Mouse (Mus musculus) small intestine, adult 2 months (tissue): ENCODE measurements around the gene Gad1.

ENCODE experiments used
- CTCF ChIP-seq: fragments of 200-500 bp; IDR thresholded peaks from 2 replicates; pipeline ENCODE4 v1.5.1; 2012; ENCODE audit warnings: low read depth, mild to moderate bottlenecking, control low read depth, inconsistent platforms, low read length, moderate library complexity, mixed read lengths; ENCODE audit not compliant: insufficient replicate concordance, insufficient read length; ENCODE audit errors: extremely low read depth
- POLR2A ChIP-seq: fragments of 200-500 bp; IDR thresholded peaks from 2 replicates; pipeline ENCODE4 v1.6.1; 2012; ENCODE audit warnings: low read depth, mild to moderate bottlenecking, control low read depth, inconsistent platforms, low read length, moderate library complexity

DNA sequence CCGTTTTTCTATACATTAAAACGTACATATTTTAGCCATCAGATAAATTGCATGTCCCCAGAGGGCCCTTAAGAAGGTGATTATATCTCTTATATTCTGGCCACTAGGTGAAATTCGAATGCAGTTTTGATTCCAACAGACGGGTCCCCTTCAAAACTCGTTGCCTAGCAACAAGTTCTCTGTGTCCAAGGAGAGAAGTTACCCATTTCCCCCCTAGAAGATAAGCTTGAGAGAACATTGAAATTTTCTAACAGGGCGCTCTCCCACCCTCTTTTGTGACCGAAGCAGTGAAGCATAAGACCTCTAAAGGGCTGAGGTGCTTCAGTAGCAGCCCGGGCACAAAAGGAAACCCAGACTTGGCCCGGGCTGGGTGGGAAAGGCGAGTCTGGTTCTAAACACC lies 44.4 kb upstream of the Gad1 start, which contains the start of gene Erich2:
- TF ChIP-seq CTCF (no peak), POLR2A (no peak)
